Mouse (Mus musculus): ENCODE results near the gene Kcnb1. TPM values are rescaled to one million over a fixed set of nuclear protein-coding genes. Genes with fewer than 3 reads are reported as not detected.

The Kcnb1 gene
- polyA plus RNA-seq, 1 experiment from 2014 or later: 1.1 TPM

- H3K9ac ChIP-seq: no peak overlapping the region
- ATAC-seq (ENCODE audit: insufficient number of reproducible peaks, insufficient read depth, low FRiP score, low TSS enrichment, low read depth): no peak
- H3K36me3 ChIP-seq: no peaks in the 10 kb centered on the region
- 86% methylated on average over 4 of the region's 4 CpGs for WGBS
- H3K27ac ChIP-seq: no peak overlapping the region
- H3K27me3 ChIP-seq: peaks cover 4% of the 10 kb centered on the region; the same call in 1 of the 2 replicates
- no peak overlapping the region for H3K4me3 ChIP-seq
- H3K4me1 ChIP-seq: peaks cover 13% of the 10 kb centered on the region
- H3K4me2 ChIP-seq: no peak overlapping the region
- no peaks in the 10 kb centered on the region for H3K9me3 ChIP-seq
Measured at GRCm38 (mm10) chr2:167141810-167142209, 48.1 kb downstream of the Kcnb1 start.

- Histone ChIP-seq H3K4me2 (no peak overlapping the region), H3K4me3 (no peak overlapping the region), H3K27me3 (no peaks in the 10 kb centered on the region), H3K4me1 (no peaks in the 10 kb centered on the region), H3K27ac (no peak overlapping the region), H3K9ac (no peak overlapping the region), H3K9me3 (no peaks in the 10 kb centered on the region), H3K36me3 (no peaks in the 10 kb centered on the region)
- 67% methylated on average over 13 of the region's 13 CpGs for whole genome bisulfite sequencing
- ATAC-seq (ENCODE audit: insufficient number of reproducible peaks, insufficient read depth, low FRiP score, low TSS enrichment, low read depth): no peak
Measured at GRCm38 (mm10) chr2:167139801-167140269, 50.1 kb downstream of the Kcnb1 start.

DNA sequence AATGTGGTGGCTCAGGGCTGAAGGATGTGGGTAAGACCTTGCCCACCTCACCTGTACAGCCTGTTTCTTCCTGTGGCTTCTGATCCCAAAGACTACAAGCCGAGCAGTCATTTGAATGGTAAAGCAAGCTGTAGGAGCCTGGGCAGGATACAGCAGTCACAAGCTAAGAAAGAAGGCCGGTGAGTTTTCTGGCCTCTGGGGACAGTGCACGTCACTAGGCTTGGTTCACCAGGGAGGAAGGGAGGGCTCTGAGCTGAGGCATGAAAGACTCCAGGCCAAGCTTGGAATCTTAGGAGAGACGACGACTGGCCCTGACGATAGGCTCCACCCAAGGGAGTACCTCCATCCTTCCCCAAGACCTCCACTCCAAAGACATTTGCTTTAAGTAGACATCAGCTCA, 51.3 kb downstream of the Kcnb1 start:
- H3K4me1 ChIP-seq: no peaks in the 10 kb centered on the region
- WGBS: 53% methylated on average over 6 of the region's 6 CpGs
- H3K9me3 ChIP-seq: no peaks in the 10 kb centered on the region
- H3K27ac ChIP-seq: no peak overlapping the region
- no peak overlapping the region for H3K9ac ChIP-seq
- no peaks in the 10 kb centered on the region for H3K27me3 ChIP-seq
- H3K36me3 ChIP-seq: no peaks in the 10 kb centered on the region
- ATAC-seq (ENCODE audit: insufficient number of reproducible peaks, insufficient read depth, low FRiP score, low TSS enrichment, low read depth): no peak
- H3K4me2 ChIP-seq: no peak overlapping the region
- no peak overlapping the region for H3K4me3 ChIP-seq

DNA sequence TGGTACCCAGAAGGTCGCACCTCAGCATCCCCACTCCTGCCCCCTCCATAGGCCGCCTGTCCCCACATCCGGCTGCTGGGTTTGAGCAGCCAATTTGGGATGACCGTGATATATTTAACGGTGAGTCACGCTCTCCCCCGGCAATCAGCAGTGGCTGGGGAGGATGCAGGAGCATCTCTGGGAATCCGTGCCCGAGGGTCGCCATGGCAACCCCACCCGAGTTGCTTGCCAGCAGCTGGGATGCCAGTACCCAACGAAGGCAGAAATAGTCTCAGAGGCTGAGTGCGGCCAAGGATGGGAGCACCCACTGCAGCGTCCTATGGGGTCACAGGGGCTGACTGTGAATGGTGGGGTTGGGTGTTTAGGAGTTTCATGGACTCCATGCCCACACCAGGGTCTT, 53.0 kb downstream of the Kcnb1 start:
- Histone ChIP-seq H3K4me1 (no peaks in the 10 kb centered on the region), H3K4me2 (no peak overlapping the region), H3K27me3 (no peaks in the 10 kb centered on the region), H3K9ac (no peak overlapping the region), H3K36me3 (no peaks in the 10 kb centered on the region), H3K4me3 (no peak overlapping the region), H3K9me3 (no peaks in the 10 kb centered on the region), H3K27ac (no peak overlapping the region)
- WGBS: 76% methylated on average over 14 of the region's 14 CpGs
- ATAC-seq (ENCODE audit: insufficient number of reproducible peaks, insufficient read depth, low FRiP score, low TSS enrichment, low read depth): no peak

DNA sequence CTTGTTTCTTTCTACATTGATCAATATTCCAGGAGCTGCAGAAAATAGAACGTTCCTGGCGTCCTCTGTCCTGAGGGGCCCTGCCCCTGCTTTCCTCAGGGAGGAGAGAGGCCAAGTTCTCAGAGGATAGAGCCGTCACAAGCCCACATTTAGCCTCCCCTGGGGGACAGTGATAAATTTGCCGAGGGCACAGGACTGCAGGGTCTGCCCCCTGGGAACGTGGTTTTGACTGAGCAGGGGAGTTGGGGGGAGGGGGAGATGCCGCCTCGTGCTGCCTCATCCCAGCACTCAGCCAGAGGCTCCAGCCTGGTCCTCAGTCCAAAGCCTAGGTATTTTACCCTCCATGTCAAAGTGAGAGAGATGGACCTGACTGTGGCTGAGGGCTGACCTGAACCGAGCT, 57.9 kb downstream of the Kcnb1 start:
- H3K9me3 ChIP-seq: no peaks in the 10 kb centered on the region
- H3K4me3 ChIP-seq: no peak overlapping the region
- no peaks in the 10 kb centered on the region for H3K36me3 ChIP-seq
- H3K4me1 ChIP-seq: peaks cover 25% of the 10 kb centered on the region
- 41% methylated on average over 8 of the region's 8 CpGs for WGBS
- no peak overlapping the region for H3K4me2 ChIP-seq
- H3K27ac ChIP-seq: no peak overlapping the region
- H3K27me3 ChIP-seq: no peaks in the 10 kb centered on the region
- ATAC-seq (ENCODE audit: insufficient number of reproducible peaks, insufficient read depth, low FRiP score, low TSS enrichment, low read depth): no peak
- H3K9ac ChIP-seq: 0 out of 2 replicates have a peak overlapping the region, but pooled peaks have one; percentile 21

DNA sequence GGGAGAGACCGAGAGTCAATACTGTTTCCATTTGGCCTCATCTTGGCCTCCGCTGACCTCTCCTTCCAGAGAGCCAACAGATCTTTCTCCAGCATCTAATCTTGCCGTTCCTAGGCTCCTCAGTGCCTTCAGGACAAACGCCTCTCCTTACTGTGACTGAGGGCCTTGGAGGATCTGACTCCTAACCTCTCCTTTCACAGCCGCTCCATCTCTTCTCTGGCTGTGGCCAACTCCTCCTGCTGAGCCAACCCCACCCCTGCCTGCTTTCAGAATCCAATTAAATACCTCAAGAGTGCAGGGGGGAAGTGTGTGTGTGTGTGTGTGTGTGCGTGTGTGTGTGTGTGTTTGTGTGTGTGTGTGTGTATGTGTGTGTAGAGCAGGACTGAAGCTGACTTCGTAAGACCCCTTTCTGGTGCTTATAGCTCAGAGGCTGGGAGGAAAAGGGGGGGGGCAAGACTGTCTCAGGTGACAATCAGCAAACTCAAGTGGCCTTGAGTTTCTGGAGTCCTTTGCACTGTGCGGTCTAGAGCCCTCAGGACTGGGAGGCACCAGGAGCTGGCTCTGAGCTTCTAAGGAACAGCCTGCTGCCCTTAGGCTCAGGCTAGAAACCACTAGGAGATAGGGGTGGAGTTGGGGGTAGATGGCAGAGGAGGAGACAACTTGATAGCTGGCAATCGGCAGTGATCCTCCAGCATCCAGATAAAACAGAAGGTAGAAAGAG, 59.7 kb downstream of the Kcnb1 start:
- Histone ChIP-seq H3K9ac (peak overlapping the region; percentile 51; the same call in 1 of the 2 replicates), H3K36me3 (no peaks in the 10 kb centered on the region), H3K4me1 (peaks cover 25% of the 10 kb centered on the region), H3K27me3 (no peaks in the 10 kb centered on the region), H3K4me2 (peak overlapping the region; percentile 50), H3K9me3 (no peaks in the 10 kb centered on the region), H3K27ac (peak overlapping the region; percentile 68; the same call in 1 of the 2 replicates), H3K4me3 (no peak overlapping the region)
- no peak for ATAC-seq (ENCODE audit: insufficient number of reproducible peaks, insufficient read depth, low FRiP score, low TSS enrichment, low read depth)
- 25% methylated on average over 9 of the region's 9 CpGs for WGBS

- H3K9ac ChIP-seq: peak overlapping the region; percentile 58
- H3K4me2 ChIP-seq: peak overlapping the region; percentile 50
- peak overlapping the region; percentile 68 for H3K27ac ChIP-seq
- no peaks in the 10 kb centered on the region for H3K36me3 ChIP-seq
- peaks cover 25% of the 10 kb centered on the region for H3K4me1 ChIP-seq
- ATAC-seq (ENCODE audit: insufficient number of reproducible peaks, insufficient read depth, low FRiP score, low TSS enrichment, low read depth): no peak
- 15% methylated on average over 9 of the region's 9 CpGs for WGBS
- H3K4me3 ChIP-seq: peak overlapping the region; percentile 14; the same call in 1 of the 2 replicates
- no peaks in the 10 kb centered on the region for H3K27me3 ChIP-seq
- no peaks in the 10 kb centered on the region for H3K9me3 ChIP-seq
Measured at GRCm38 (mm10) chr2:167129608-167129955, 60.4 kb downstream of the Kcnb1 start.

- Histone ChIP-seq H3K4me2 (peak overlapping the region; percentile 50), H3K36me3 (no peaks in the 10 kb centered on the region), H3K4me1 (peaks cover 29% of the 10 kb centered on the region), H3K27me3 (no peaks in the 10 kb centered on the region), H3K4me3 (peak overlapping the region; percentile 14; the same call in 1 of the 2 replicates), H3K9me3 (no peaks in the 10 kb centered on the region), H3K9ac (peak overlapping the region; percentile 58), H3K27ac (peak overlapping the region; percentile 68)
- ATAC-seq (ENCODE audit: insufficient number of reproducible peaks, insufficient read depth, low FRiP score, low TSS enrichment, low read depth): no peak
- 31% methylated on average over 20 of the region's 20 CpGs for WGBS
Measured at GRCm38 (mm10) chr2:167128699-167129607, 61.0 kb downstream of the Kcnb1 start.

- no peaks in the 10 kb centered on the region for H3K27me3 ChIP-seq
- H3K36me3 ChIP-seq: no peaks in the 10 kb centered on the region
- ATAC-seq (ENCODE audit: insufficient number of reproducible peaks, insufficient read depth, low FRiP score, low TSS enrichment, low read depth): no peak
- peaks cover 36% of the 10 kb centered on the region for H3K4me1 ChIP-seq
- WGBS: 86% methylated on average over 5 of the region's 5 CpGs
- H3K9ac ChIP-seq: no peak overlapping the region
- no peak overlapping the region for H3K4me3 ChIP-seq
- no peak overlapping the region for H3K4me2 ChIP-seq
- H3K9me3 ChIP-seq: no peaks in the 10 kb centered on the region
- no peak overlapping the region for H3K27ac ChIP-seq
Measured at GRCm38 (mm10) chr2:167127404-167127803, 62.6 kb downstream of the Kcnb1 start.

- H3K27me3 ChIP-seq: no peaks in the 10 kb centered on the region
- H3K4me1 ChIP-seq: peaks cover 39% of the 10 kb centered on the region
- no peak overlapping the region for H3K4me3 ChIP-seq
- no peak overlapping the region for H3K4me2 ChIP-seq
- WGBS: 74% methylated on average over 4 of the region's 4 CpGs
- no peaks in the 10 kb centered on the region for H3K36me3 ChIP-seq
- ATAC-seq (ENCODE audit: insufficient number of reproducible peaks, insufficient read depth, low FRiP score, low TSS enrichment, low read depth): no peak
- no peak overlapping the region for H3K9ac ChIP-seq
- H3K27ac ChIP-seq: no peak overlapping the region
- no peaks in the 10 kb centered on the region for H3K9me3 ChIP-seq
Measured at GRCm38 (mm10) chr2:167125781-167126180, 64.2 kb downstream of the Kcnb1 start.

DNA sequence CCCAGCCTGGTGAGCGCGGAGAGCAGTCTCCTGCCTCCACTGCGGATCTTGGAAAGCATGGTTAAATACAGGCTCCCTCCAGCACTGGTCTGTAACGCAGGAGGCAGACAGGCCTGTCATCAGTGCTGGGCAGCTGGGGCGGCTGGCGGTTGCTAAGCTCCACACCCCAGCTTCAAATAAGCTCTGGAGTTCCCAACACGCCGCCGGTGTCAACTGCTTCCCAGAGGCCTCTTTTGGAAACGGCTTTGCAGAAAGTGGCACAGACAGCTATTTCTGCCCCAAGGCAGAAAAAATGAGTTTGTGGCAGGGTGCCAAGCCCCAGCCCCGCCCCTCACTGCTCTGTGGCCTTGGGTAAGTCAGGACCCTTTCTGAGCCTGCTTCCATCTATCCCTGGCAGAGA, 66.0 kb downstream of the Kcnb1 start:
- Histone ChIP-seq H3K9me3 (no peaks in the 10 kb centered on the region), H3K9ac (peak overlapping the region; percentile 57; the same call in 1 of the 2 replicates), H3K27me3 (no peaks in the 10 kb centered on the region), H3K4me2 (no peak overlapping the region), H3K27ac (peak overlapping the region; percentile 57), H3K36me3 (no peaks in the 10 kb centered on the region), H3K4me3 (no peak overlapping the region), H3K4me1 (peaks cover 30% of the 10 kb centered on the region)
- 26% methylated on average over 11 of the region's 11 CpGs for WGBS
- ATAC-seq (ENCODE audit: insufficient number of reproducible peaks, insufficient read depth, low FRiP score, low TSS enrichment, low read depth): no peak
